Mouse (Mus musculus) lung, postnatal 36 days (tissue): ENCODE data around the gene Cd300lb.
"Not testable (repeated sequence)": the region's sequence is repeated elsewhere in the genome, so short reads cannot be mapped to it uniquely, and the experiment has no call there.

Source experiments
- DNase-seq: peaks from one replicate; pipeline ENCODE4 v3.0.0; 2022; ENCODE audit warnings: mixed read lengths

Cd300lb gene

GRCm38 (mm10) chr11:114934144-114934543 lies at the start of gene Cd300lb:
TSS of gene Cd300lb (minus strand) at chr11:114934386.
- DNase-seq, result peak; percentile 37

- DNase-seq, result peak; percentile 23
Observed at GRCm38 (mm10) chr11:114981866-114982265, 47.7 kb upstream of the Cd300lb start.

GRCm38 (mm10) chr11:114972726-114973125 lies 38.5 kb upstream of the Cd300lb start:
- no peak for DNase-seq

- DNase-seq, result peak; percentile 52
Observed at GRCm38 (mm10) chr11:114968752-114969207, 34.6 kb upstream of the Cd300lb start, which contains the start of gene Cd300c. TSS of gene Cd300c (minus strand) at chr11:114969157.

- peak; percentile 58 for DNase-seq
Observed at GRCm38 (mm10) chr11:114965182-114965828, 31.1 kb upstream of the Cd300lb start.

GRCm38 (mm10) chr11:114960369-114960768 lies 26.2 kb upstream of the Cd300lb start:
- no peak for DNase-seq

GRCm38 (mm10) chr11:114933591-114933990 lies 595 bp downstream of the Cd300lb start:
- DNase-seq, result peak; percentile 29

- peak; percentile 29 for DNase-seq
Observed at GRCm38 (mm10) chr11:114931041-114931440, 3.1 kb downstream of the Cd300lb start.

GRCm38 (mm10) chr11:114929581-114929980 lies 4.6 kb downstream of the Cd300lb start:
- no peak for DNase-seq

GRCm38 (mm10) chr11:114923961-114924360 lies 10.2 kb downstream of the Cd300lb start:
- peak; percentile 37 for DNase-seq

GRCm38 (mm10) chr11:114922439-114922838 lies 11.7 kb downstream of the Cd300lb start:
- no peak for DNase-seq

- DNase-seq, result peak; percentile 54
Observed at GRCm38 (mm10) chr11:114917120-114917519, 17.1 kb downstream of the Cd300lb start.

GRCm38 (mm10) chr11:114914978-114915377 lies 19.2 kb downstream of the Cd300lb start:
- DNase-seq, result peak; percentile 42

- peak; percentile 86 for DNase-seq
Observed at GRCm38 (mm10) chr11:114912847-114913246, 21.3 kb downstream of the Cd300lb start.

- not testable (repeated sequence) for DNase-seq
Observed at GRCm38 (mm10) chr11:114909538-114909937, 24.6 kb downstream of the Cd300lb start.

GRCm38 (mm10) chr11:114908086-114908485 lies 26.1 kb downstream of the Cd300lb start:
- no peak for DNase-seq

- DNase-seq, result peak; percentile 76
Observed at GRCm38 (mm10) chr11:114907567-114907966, 26.6 kb downstream of the Cd300lb start.

GRCm38 (mm10) chr11:114903224-114903623 lies 31.0 kb downstream of the Cd300lb start:
- DNase-seq, result no peak

GRCm38 (mm10) chr11:114898026-114898425 lies 36.2 kb downstream of the Cd300lb start:
- DNase-seq, result peak; percentile 69

GRCm38 (mm10) chr11:114896085-114896484 lies 38.1 kb downstream of the Cd300lb start:
- no peak for DNase-seq

GRCm38 (mm10) chr11:114890542-114890941 lies 43.6 kb downstream of the Cd300lb start:
- DNase-seq, result no peak

- peak; percentile 47 for DNase-seq
Observed at GRCm38 (mm10) chr11:114889991-114890518, 44.1 kb downstream of the Cd300lb start, which contains the start of gene Cd300a. TSS of gene Cd300a (plus strand) at chr11:114890041.

- peak; percentile 41 for DNase-seq
Observed at GRCm38 (mm10) chr11:114884380-114885100, 49.6 kb downstream of the Cd300lb start.
